Comparison of ENCODE assay signal across 18 mouse cellular contexts in genomic region chr1:178379224-178379623, GRCm38 (mm10).
"Had no signal": no experiment of that assay in that cellular context is flagged by ENCODE, and none has a peak within 500 bp of the region (broad histone marks: within the 10 kb centered on the region; RNA-seq: fewer than 3 reads in every experiment).

No protein-coding gene starts in this region.

- DNase-seq: liver, postnatal 0 days; lung, adult 2 months; lung, postnatal 14 days; lung, postnatal 36 days; right cerebral cortex, postnatal 14 days; thymus, adult 2 months; thymus, postnatal 25 days; thymus, postnatal 4 days had no signal

- H3K4me3 ChIP-seq: lung, embryonic 15.5 days; megakaryocyte, embryonic 14.5 days; midbrain, embryonic 13.5 days; midbrain, embryonic 15.5 days; neural tube, embryonic 12.5 days; stomach, embryonic 15.5 days had no signal

- H3K4me2 ChIP-seq: lung, embryonic 15.5 days; midbrain, embryonic 11.5 days; midbrain, embryonic 13.5 days; midbrain, embryonic 15.5 days; neural tube, embryonic 12.5 days; stomach, embryonic 15.5 days had no signal

- ATAC-seq: liver, postnatal 0 days; lung, postnatal 0 days; midbrain, embryonic 13.5 days; midbrain, embryonic 15.5 days had no signal

- H3K36me3 ChIP-seq: lung, embryonic 15.5 days; midbrain, embryonic 13.5 days; midbrain, embryonic 15.5 days; neural tube, embryonic 12.5 days; stomach, embryonic 15.5 days had no signal

- H3K27ac ChIP-seq: lung, embryonic 15.5 days; macrophage; midbrain, embryonic 13.5 days; midbrain, embryonic 15.5 days; neural tube, embryonic 12.5 days; stomach, embryonic 15.5 days; stomach, postnatal 0 days had no signal

- H3K9ac ChIP-seq: liver, postnatal 0 days; lung, embryonic 15.5 days; midbrain, embryonic 13.5 days; midbrain, embryonic 15.5 days; neural tube, embryonic 12.5 days; stomach, embryonic 15.5 days had no signal

- H3K9me3 ChIP-seq: lung, embryonic 15.5 days; megakaryocyte, embryonic 14.5 days; midbrain, embryonic 13.5 days; midbrain, embryonic 15.5 days; neural tube, embryonic 12.5 days; stomach, embryonic 15.5 days had no signal

- H3K27me3 ChIP-seq: lung, embryonic 15.5 days; megakaryocyte, embryonic 14.5 days; midbrain, embryonic 13.5 days; midbrain, embryonic 15.5 days; neural tube, embryonic 12.5 days; stomach, embryonic 15.5 days had no signal

- H3K4me1 ChIP-seq: lung, embryonic 15.5 days; midbrain, embryonic 13.5 days; midbrain, embryonic 15.5 days; neural tube, embryonic 12.5 days; stomach, embryonic 15.5 days had no signal
